Mouse (Mus musculus) cerebellum, postnatal 4 days (tissue): ENCODE measurements around the gene Plcd1.

Source experiments
- DNase-seq, 2 experiments: peaks; one replicate each; pipeline ENCODE4 v3.0.0; 2022; ENCODE audit warnings: low spot score in 2 of 2, mixed read lengths in 1 of 2

The Plcd1 gene

DNA sequence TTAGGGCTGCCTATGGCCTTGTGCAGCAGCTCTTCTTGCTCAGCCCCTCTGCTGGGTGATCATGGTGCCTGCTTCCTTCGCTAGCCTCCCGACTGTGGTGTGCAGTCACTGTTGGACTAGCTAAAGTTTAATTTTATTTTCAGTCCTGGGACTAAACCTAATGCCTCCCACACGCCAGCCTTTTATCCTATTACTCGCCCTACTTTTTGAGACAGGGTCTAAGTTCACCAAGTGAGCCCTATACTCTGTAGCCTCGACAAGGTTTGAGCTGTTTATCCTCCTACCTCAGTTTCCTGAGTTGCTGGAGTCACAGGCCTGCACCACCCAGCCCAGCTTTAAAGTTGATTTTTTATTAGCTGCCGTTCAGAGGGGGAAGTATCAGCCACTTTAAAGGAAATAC is 68.0 kb downstream of the Plcd1 start:
- DNase-seq, result no peak

DNA sequence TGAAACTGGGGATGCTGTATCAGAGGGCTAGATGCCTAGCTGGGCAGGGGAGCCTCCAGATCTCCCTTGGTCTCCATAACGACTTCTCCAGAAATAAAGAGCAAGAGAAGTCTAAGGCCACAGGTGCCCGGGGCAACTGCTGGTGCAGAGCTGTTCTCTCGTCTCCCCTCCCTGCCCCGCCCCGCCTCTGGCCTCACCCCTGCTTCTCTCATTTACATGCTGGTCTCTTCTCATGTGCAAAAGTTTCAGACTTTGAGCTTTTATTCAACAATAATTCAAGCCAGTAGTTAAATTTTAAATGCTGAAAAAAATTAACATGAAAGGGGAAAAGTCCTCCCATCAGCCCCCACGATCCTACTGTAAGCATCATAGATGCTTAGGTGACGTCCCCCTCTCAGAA is 71.6 kb downstream of the Plcd1 start:
- DNase-seq, result no peak
